Mouse (Mus musculus) neural tube, embryonic 13.5 days (tissue): ENCODE results near the gene Sec24c. TPM values are rescaled to one million over a fixed set of nuclear protein-coding genes. Genes with fewer than 3 reads are reported as not detected.

Experiments
- microRNA-seq: library from miRNA; unstranded; fragments of <30 nt; microRNA quantifications from one replicate; pipeline ENCODE4, GENCODE M21; 2016
- polyA plus RNA-seq: library from polyadenylated mRNA; unstranded; fragments of >200 nt; fragmentation: Nextera tagmentation; extraction: Ambion mirVana; gene quantifications from 2 replicates; pipeline ENCODE4 v1.2.1, GENCODE M21; 2015

Gene Sec24c
- polyA plus RNA-seq, 1 experiment from 2014 or later: 89.6 TPM

Small RNA genes lying within 50 kb of the gene (microRNA-seq; reads per million reads assigned to microRNA genes)
- gene Mir6946: 1.5 reads per million, percentile 1 among the genes with 10 or more reads in this experiment

Other genes with a start within 250 kb of the Sec24c start
- gene Cfap70, start 222.1 kb upstream of the Sec24c start, polyA plus RNA-seq: 0.81 and 1.2 TPM in 2 replicates
- gene Anxa7, start 194.2 kb upstream of the Sec24c start, polyA plus RNA-seq: 16.8 and 17.1 TPM in 2 replicates
- gene Mss51, start 177.4 kb upstream of the Sec24c start, polyA plus RNA-seq: 0.74 and 0.75 TPM in 2 replicates
- 77.6 and 81.1 TPM in 2 replicates for gene Ppp3cb, start 127.7 kb upstream of the Sec24c start, polyA plus RNA-seq
- 9.3 and 10.3 TPM in 2 replicates for gene Usp54, start 33.2 kb upstream of the Sec24c start, polyA plus RNA-seq
- not detected in 2 replicates for gene Myoz1, start 17.8 kb upstream of the Sec24c start, polyA plus RNA-seq
- gene Synpo2l, start 6.0 kb upstream of the Sec24c start, polyA plus RNA-seq: 1.1 and 2.8 TPM in 2 replicates
- 28.3 and 29.1 TPM in 2 replicates for gene Fut11, start 20.7 kb downstream of the Sec24c start, polyA plus RNA-seq
- 191 and 218 TPM in 2 replicates for gene Chchd1, start 28.7 kb downstream of the Sec24c start, polyA plus RNA-seq
- gene Zswim8, start 33.2 kb downstream of the Sec24c start, polyA plus RNA-seq: 51.4 and 51.5 TPM in 2 replicates
- gene Ndst2, start 60.3 kb downstream of the Sec24c start, polyA plus RNA-seq: 17.4 and 20.8 TPM in 2 replicates
- 155 and 159 TPM in 2 replicates for gene Camk2g, start 119.8 kb downstream of the Sec24c start, polyA plus RNA-seq
- 1.2 TPM in 2 replicates for gene Plau, start 162.4 kb downstream of the Sec24c start, polyA plus RNA-seq